Mouse (Mus musculus) bone marrow, adult 2 months (tissue): ENCODE results near the gene Map3k11. TPM values are rescaled to one million over a fixed set of nuclear protein-coding genes. Genes with fewer than 3 reads are reported as not detected.

Source experiments
- H3K27ac ChIP-seq: fragments of 200-500 bp; 2 replicates; pipeline ENCODE4 v1.5.1; 2012; ENCODE audit warnings: low read depth, mild to moderate bottlenecking, control low read depth, inconsistent platforms, low read length; ENCODE audit not compliant: control insufficient read depth, poor library complexity, insufficient read depth
- H3K4me1 ChIP-seq: fragments of 200-500 bp; 2 replicates; pipeline ENCODE4 v1.6.1; 2011; ENCODE audit warnings: low read length; ENCODE audit not compliant: control insufficient read depth, insufficient read depth
- H3K4me3 ChIP-seq: fragments of 200-500 bp; replicated peaks from 2 replicates; pipeline ENCODE3; 2011; ENCODE audit warnings: mild to moderate bottlenecking, low read depth, low read length, control low read depth; ENCODE audit not compliant: control insufficient read depth
- CTCF ChIP-seq: fragments of 200-500 bp; IDR thresholded peaks from 2 replicates; pipeline ENCODE4 v1.5.1; 2011; ENCODE audit warnings: low read length, control low read depth; ENCODE audit not compliant: control insufficient read depth, insufficient read depth
- POLR2A ChIP-seq: fragments of 200-500 bp; IDR thresholded peaks from 2 replicates; pipeline ENCODE4 v1.6.1; 2011; ENCODE audit warnings: low read depth, mild to moderate bottlenecking, control low read depth, low read length, borderline replicate concordance; ENCODE audit not compliant: control insufficient read depth
- WGBS: fragments of 180-500 bp; shearing (Covaris S2); methylation state at CpG from one replicate; pipeline ENCODE4 v1.1.7; 2018; 5-methylcytosine and 5-hydroxymethylcytosine counted together
- polyA plus RNA-seq: library from polyadenylated mRNA; stranded (reverse); fragments of >200 nt; gene quantifications from 2 replicates; pipeline ENCODE4 v1.2.4, GENCODE M21; 2011; ENCODE audit warnings: low replicate concordance; ENCODE audit not compliant: missing spikeins, insufficient read depth, insufficient read length

The Map3k11 gene
- polyA plus RNA-seq, 1 experiment = 60.5 TPM

DNA sequence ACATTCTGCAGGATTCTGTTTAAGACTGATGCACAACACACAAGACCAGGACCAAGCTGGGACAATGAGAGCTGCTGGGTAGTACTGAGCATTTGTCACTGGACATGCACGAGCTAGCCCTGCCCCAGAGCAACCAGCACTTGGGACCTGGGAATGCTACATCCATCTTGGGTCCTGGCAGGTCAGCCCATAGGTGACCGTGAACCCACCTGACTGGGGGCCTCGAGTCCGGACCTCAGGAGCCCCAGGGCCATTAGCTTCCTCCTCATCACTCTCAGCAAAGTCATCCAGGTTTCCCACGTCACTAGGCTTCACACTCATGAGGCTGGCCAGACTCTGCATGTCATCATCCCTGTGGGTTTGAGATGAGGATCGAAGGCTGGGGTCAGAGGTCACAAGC lies 32.7 kb downstream of the Map3k11 start:
- no peak for TF ChIP-seq POLR2A
- no peak for TF ChIP-seq CTCF
- no peak overlapping the region for H3K4me3 ChIP-seq
- peaks cover 7% of the 10 kb centered on the region for H3K4me1 ChIP-seq
- no peak overlapping the region for H3K27ac ChIP-seq
- 90% methylated on average over 6 of the region's 6 CpGs for WGBS

DNA sequence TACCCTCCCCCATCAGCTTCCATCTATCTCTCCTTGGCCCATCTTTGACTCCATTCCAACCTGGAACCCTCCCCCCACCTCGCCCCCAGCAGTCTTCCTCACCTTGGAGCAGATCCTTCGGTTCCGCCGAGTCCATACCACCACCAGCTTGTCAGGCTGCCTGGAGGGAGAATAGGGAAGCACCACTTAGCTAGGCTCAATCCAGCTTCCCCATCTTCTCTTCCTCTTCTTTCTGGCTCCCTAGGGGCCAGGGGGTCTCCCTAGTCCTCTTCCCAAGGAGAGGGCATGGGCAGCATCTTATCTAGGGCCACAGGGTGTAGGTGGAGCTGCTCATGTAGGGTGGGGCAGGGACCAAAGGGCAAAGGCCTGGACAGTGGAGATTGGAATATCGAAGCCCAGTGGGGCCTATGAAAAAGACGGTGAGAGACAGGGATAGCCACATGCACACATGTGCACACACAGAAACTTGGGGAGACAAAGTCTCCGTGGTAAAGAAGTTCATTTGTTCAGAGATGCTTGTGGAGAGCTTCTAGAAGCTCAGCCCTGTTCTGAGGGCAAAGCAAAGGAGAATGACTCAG lies 34.4 kb downstream of the Map3k11 start:
- H3K4me3 ChIP-seq = peak overlapping the region; percentile 36
- peak overlapping the region; percentile 31 for H3K27ac ChIP-seq
- 53% methylated on average over 7 of the region's 7 CpGs for WGBS
- TF ChIP-seq CTCF (no peak), POLR2A (no peak; the same call in 1 of the 2 replicates)
- peaks cover 7% of the 10 kb centered on the region for H3K4me1 ChIP-seq

DNA sequence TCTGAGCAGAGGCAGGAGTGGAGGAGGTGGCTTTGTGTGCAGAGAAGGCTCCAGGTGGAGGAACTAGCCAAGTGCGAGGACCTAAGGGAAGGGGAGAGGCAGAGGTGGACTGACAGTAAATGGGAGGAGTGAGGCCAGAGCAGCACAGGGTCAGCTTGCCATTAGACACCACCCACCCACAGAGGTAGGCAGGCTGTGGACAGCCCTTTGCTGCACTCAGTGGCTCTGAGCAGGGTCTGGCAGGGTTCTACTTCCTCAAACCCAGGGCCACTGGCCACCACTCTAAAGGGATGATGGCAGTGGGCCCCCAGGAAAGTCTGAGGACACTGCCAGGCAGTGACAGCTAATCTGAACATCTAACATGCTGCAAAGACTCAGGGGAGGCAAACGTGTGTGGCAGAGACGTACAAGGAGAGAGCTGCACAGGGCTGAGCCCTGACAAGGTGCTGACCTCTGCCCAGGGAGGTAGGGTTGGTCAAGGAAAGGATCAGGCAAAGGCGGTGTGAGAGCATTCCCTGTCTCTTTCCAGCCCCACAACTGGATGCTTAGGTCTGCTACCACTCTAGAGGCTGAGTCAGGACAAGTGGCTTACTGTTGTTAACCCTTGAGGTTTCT lies 35.5 kb downstream of the Map3k11 start:
- 24% methylated on average over 4 of the region's 4 CpGs for WGBS

DNA sequence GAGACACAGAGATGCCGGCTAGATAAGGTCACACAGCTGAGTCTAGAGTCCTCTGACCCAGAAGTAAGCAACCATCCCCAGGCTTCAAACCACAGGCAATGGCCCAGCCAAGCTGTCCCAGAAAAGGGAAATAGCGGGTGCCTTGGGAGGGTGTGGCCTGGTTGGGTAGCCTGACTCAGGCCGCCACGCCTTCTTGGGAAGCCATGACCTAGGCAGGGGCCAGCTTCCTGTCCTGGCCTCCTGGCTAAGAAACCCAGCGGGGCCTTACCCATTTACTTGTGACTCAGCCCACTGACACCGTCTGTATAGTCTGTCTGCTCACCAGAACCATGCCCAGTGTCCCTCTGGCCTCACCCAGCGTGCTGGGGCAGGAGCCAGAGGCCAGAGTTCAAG lies 36.0 kb downstream of the Map3k11 start:
- H3K27ac ChIP-seq = peak overlapping the region; percentile 97
- H3K4me3 ChIP-seq = peak overlapping the region; percentile 88
- H3K4me1 ChIP-seq = peaks cover 10% of the 10 kb centered on the region
- WGBS = 0% methylated on average over 7 of the region's 7 CpGs
- no peak for TF ChIP-seq CTCF
- peak; percentile 89 for TF ChIP-seq POLR2A

More for the DNA sequence above, 35.5 kb downstream of the Map3k11 start:
- peaks cover 10% of the 10 kb centered on the region for H3K4me1 ChIP-seq
- TF ChIP-seq CTCF (no peak), POLR2A (peak; percentile 35; the same call in 1 of the 2 replicates)
- H3K27ac ChIP-seq = peak overlapping the region; percentile 97
- peak overlapping the region; percentile 88 for H3K4me3 ChIP-seq

DNA sequence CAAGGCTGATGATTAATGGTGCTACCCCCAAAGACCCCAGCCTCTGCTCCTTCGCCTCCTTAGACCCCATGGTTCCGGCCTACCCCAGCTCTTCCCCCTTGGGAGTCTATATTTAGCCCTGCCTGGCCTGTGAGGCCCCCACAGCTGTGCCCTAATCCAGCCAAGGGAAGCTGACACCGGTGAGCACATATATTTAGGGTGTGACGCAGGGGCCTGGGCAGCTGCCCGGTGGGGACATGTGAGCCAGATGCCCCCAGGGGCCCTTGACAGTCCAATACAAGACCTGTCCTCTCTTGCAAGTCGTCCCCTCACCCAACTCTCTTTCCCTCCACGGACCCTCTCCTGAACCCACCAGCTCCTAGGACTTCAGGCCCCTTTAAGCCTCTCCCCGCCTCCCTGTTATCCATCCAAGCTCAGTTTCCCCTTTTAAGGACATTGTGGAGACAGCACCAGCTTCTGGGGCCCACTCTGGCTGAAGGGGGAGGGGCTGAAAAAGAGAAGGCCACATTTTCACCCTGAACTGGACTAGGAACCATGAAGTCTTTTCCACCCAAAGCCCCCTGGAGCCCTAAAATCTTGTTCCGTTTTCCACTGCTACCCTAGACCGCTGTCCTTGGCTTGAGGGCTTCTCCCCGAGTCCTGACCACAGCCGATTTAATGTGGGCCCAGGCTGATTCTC lies 36.6 kb downstream of the Map3k11 start:
- peak overlapping the region; percentile 88 for H3K4me3 ChIP-seq
- peaks cover 10% of the 10 kb centered on the region for H3K4me1 ChIP-seq
- WGBS = 5% methylated on average over 12 of the region's 12 CpGs
- peak overlapping the region; percentile 97 for H3K27ac ChIP-seq
- TF ChIP-seq POLR2A = 0 out of 2 replicates have a peak, but pooled peaks have one; percentile 19
- TF ChIP-seq CTCF = no peak

DNA sequence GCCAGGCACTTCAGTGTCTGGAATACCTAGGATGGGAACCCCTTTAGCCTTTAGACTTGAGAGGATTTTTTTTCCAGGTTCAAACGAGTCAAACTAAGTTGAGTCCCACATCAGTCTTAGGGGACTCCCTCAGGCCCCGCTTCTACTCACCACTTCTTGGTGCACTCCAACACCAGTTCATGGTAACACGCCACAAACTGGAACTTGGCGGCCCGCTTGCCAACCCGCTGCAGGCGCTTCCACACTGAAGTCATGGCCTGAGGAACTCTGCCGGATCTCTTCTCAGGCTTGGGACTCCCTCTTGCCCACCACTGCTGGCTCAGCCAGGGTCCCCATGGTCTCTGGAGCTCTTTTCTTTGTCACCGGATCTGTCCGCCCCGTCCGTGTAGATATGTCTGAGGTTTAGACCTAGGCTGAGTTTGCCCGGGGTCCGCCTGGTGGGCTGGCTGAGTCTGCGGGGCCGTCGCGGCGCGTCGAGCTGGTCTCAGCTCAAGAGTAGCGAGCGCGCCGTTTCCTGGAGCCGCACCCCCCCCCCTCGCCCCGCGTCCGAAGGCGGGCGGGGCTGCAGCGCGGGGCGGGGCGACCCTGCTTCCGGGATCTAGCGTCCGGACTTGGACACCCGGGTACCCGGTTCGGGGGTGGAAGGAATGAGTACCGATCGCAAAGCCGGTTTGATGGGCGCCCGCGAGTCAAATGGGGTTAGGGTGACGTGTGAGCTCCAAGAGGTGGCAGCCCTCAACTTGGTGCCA lies 37.4 kb downstream of the Map3k11 start, which contains the start of gene Ehbp1l1:
TSS of gene Ehbp1l1 (minus strand) at position 551 of the 749 bp plus-strand sequence.
- peak within 1 kb of the TSS; percentile 88 for H3K4me3 ChIP-seq

DNA sequence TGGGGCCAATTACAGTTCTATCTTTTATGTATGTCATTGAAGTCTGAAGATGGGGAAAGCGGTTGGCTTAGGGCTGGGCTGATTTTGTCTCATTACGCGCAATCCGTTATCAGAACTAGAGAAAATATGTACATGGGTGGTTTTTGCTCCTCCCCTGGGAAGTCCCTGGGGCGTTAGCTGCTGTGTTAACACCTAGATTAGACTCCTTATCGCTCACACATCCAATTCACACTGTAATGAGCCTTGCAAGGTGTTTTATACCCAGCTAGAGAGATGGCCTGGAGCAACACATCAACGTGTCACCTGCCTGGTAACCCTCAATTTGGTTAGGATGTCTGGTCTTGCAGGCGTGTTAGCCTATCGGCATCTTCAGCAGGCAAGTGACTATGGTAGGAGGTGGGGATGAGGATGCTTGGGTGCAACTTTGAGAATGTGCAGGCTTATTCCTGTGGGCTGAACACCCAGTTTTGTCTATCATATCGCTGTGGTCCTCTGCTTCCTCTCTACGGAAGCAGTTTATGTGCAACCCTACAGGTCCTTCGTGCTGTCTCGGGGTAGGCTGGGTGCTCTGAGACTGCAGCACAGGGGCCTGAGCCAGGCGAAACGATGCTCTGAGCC lies 38.5 kb downstream of the Map3k11 start:
- peaks cover 14% of the 10 kb centered on the region for H3K4me1 ChIP-seq

More for the DNA sequence above, 37.4 kb downstream of the Map3k11 start, which contains the start of gene Ehbp1l1:
- WGBS = under 1% methylated on average over 49 of the region's 49 CpGs
- TF ChIP-seq CTCF (no peak), POLR2A (peak; percentile 93; the same call in 1 of the 2 replicates)
- H3K27ac ChIP-seq = peak within 1 kb of the TSS; percentile 97
- H3K4me1 ChIP-seq = peaks cover 10% of the 10 kb centered on the region

More for the DNA sequence above, 38.5 kb downstream of the Map3k11 start:
- TF ChIP-seq POLR2A = peak; percentile 32; the same call in 1 of the 2 replicates
- no peak for TF ChIP-seq CTCF
- WGBS = 18% methylated on average over 15 of the region's 15 CpGs
- H3K4me3 ChIP-seq = peak overlapping the region; percentile 83
- peak overlapping the region; percentile 97 for H3K27ac ChIP-seq
